Mouse (Mus musculus) bone marrow, adult 2 months (tissue): ENCODE measurements around the gene Myo19. TPM values are rescaled to one million over a fixed set of nuclear protein-coding genes. Genes with fewer than 3 reads are reported as not detected.

Source experiments
- H3K27ac ChIP-seq: fragments of 200-500 bp; 2 replicates; pipeline ENCODE4 v1.5.1; 2012; ENCODE audit warnings: low read depth, mild to moderate bottlenecking, control low read depth, inconsistent platforms, low read length; ENCODE audit not compliant: control insufficient read depth, poor library complexity, insufficient read depth
- H3K4me1 ChIP-seq: fragments of 200-500 bp; 2 replicates; pipeline ENCODE4 v1.6.1; 2011; ENCODE audit warnings: low read length; ENCODE audit not compliant: control insufficient read depth, insufficient read depth
- H3K4me3 ChIP-seq: fragments of 200-500 bp; replicated peaks from 2 replicates; pipeline ENCODE3; 2011; ENCODE audit warnings: mild to moderate bottlenecking, low read depth, low read length, control low read depth; ENCODE audit not compliant: control insufficient read depth
- CTCF ChIP-seq: fragments of 200-500 bp; IDR thresholded peaks from 2 replicates; pipeline ENCODE4 v1.5.1; 2011; ENCODE audit warnings: low read length, control low read depth; ENCODE audit not compliant: control insufficient read depth, insufficient read depth
- POLR2A ChIP-seq: fragments of 200-500 bp; IDR thresholded peaks from 2 replicates; pipeline ENCODE4 v1.6.1; 2011; ENCODE audit warnings: low read depth, mild to moderate bottlenecking, control low read depth, low read length, borderline replicate concordance; ENCODE audit not compliant: control insufficient read depth
- WGBS: fragments of 180-500 bp; shearing (Covaris S2); methylation state at CpG from one replicate; pipeline ENCODE4 v1.1.7; 2018; 5-methylcytosine and 5-hydroxymethylcytosine counted together
- polyA plus RNA-seq: library from polyadenylated mRNA; stranded (reverse); fragments of >200 nt; gene quantifications from 2 replicates; pipeline ENCODE4 v1.2.4, GENCODE M21; 2011; ENCODE audit warnings: low replicate concordance; ENCODE audit not compliant: missing spikeins, insufficient read depth, insufficient read length

The Myo19 gene
- polyA plus RNA-seq, 1 experiment, result 8.1 TPM

DNA sequence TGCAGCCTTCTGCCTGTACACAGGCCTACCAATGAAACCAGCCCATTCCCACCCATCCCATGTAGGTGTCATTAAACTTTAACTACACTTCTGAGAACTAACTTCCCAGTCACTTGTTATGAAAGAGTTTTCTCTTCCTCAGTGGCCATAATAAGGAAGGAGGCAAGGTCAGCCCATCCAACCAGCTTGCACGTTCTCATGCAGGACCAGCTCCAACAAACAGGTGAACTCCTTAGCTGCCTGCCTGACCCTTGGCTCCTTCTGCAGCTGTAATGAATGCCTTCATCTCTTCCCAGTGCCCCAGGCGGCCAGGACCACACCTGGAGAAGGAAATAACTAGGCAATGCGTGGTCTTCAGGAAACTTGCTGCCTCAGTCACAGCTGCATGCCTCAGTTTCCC, 65.9 kb downstream of the Myo19 start:
- no peak overlapping the region for H3K27ac ChIP-seq
- TF ChIP-seq POLR2A, result no peak
- H3K4me1 ChIP-seq, result peaks cover 3% of the 10 kb centered on the region
- WGBS, result 58% methylated on average over 3 of the region's 3 CpGs
- H3K4me3 ChIP-seq, result no peak overlapping the region

DNA sequence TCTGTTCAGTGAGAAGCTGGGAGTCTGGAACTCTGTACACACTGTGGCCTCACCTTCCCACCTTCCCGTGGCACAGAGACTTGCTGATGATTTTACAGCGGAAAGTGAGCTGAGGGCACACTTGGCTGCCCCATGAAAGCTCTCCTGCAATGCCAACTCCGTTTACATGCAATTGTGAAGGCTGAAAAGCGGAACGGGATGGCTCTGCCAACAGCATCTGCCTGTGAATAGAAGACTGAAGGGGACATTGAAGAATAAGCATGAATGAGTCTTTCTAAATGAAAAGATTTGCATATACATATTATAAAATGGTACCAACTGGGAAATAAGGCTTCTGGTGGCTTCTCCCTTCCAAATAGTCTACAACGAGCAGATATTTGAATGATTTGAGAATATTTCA, 67.3 kb downstream of the Myo19 start:
- TF ChIP-seq CTCF (no peak), POLR2A (no peak)
- no peak overlapping the region for H3K4me3 ChIP-seq
- WGBS, result 71% methylated on average over 6 of the region's 6 CpGs
- no peak overlapping the region for H3K27ac ChIP-seq
- H3K4me1 ChIP-seq, result peaks cover 3% of the 10 kb centered on the region

DNA sequence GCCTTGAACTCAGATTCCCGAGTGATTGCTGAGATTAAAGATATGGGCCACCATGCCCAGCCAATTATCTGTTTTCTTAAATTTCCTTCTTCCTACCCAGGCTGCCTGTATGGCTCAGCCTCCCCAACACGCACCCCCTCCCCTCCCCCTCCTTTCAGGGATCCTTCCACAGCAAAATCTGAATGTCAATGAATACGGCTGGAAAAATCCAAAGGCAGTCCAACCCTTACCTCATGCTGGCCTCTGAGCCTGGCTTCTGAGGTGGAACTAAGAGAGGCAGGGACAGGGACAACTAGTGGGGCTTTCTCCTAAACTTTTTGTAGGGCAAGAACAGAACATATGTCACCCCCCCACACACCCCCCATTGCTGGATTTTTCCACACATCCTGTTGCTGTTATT, 68.2 kb downstream of the Myo19 start:
- 62% methylated on average over 3 of the region's 3 CpGs for whole genome bisulfite sequencing
- no peak overlapping the region for H3K4me3 ChIP-seq
- TF ChIP-seq POLR2A (no peak), CTCF (no peak)

DNA sequence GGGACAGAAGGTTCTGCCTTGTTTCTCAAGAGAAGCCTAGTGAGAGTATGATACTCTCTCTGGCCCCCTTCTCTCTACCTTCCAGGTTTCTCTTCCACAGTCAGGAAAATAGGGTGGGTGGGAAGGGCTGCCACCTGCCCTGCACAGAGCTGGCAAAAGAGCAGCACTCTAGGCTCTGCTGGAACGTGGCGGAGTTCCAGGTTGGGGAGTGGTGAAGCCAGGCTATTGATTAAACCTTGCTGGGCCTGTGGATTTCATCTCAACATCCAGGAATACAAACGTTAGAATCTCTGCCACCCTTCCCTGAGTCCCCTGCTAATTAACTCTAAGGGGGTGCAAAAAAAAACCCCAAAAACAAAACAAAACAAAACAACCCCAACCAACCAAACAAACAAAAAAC, 68.6 kb downstream of the Myo19 start:
- no peak overlapping the region for H3K4me3 ChIP-seq
- H3K4me1 ChIP-seq, result peaks cover 3% of the 10 kb centered on the region
- 54% methylated on average over 3 of the region's 3 CpGs for WGBS
- no peak overlapping the region for H3K27ac ChIP-seq
- no peak for TF ChIP-seq CTCF
- no peak for TF ChIP-seq POLR2A

More for the DNA sequence above, 68.2 kb downstream of the Myo19 start:
- no peak overlapping the region for H3K27ac ChIP-seq
- H3K4me1 ChIP-seq, result peaks cover 3% of the 10 kb centered on the region

DNA sequence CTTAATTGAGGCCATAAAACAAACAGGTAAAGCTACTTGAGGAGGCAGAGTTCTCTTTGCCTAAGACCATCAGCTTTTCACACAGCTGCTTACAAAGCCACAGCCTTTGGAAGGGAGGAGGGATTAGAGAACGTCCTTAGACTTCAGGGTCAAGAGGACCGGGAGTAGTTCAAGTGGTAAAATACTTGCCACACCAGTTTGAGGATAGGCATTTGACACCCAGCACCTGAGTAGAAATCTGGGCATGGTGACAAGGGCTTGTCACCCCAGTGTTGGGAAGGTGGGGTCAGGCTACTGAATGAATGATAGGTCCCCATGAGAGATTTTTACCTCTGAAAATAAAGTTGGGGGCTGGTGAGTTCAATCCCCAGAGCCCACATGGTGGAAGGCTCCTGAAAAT, 72.7 kb downstream of the Myo19 start:
- WGBS, result 49% methylated on average over 2 of the region's 2 CpGs
- TF ChIP-seq POLR2A, result no peak
- H3K27ac ChIP-seq, result no peak overlapping the region
- H3K4me1 ChIP-seq, result peaks cover 1% of the 10 kb centered on the region; the same call in 1 of the 2 replicates
- H3K4me3 ChIP-seq, result no peak overlapping the region

DNA sequence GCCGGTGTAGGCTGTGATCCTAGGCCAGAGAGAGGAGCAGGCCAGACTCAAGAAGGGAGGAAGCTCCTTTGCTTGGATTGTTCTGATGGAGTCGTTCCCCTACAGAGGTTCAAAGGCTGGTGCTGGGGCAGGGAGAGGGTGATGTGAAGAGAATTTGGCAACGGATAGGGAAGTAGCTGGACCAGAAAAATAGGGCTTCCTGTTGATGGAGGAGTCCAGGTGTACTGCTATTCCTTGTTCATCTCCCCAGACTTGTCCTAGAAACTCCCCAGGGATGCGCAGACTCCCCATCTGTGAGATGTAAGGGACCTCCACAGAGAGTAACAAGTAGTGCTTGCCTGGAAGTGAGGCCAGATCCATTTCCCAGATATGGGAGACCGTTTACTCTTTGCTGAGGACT, 76.5 kb downstream of the Myo19 start:
- 21% methylated on average over 5 of the region's 5 CpGs for WGBS
- H3K27ac ChIP-seq, result no peak overlapping the region
- H3K4me3 ChIP-seq, result no peak overlapping the region
- TF ChIP-seq CTCF, result no peak
- no peak for TF ChIP-seq POLR2A
- no peaks in the 10 kb centered on the region for H3K4me1 ChIP-seq

DNA sequence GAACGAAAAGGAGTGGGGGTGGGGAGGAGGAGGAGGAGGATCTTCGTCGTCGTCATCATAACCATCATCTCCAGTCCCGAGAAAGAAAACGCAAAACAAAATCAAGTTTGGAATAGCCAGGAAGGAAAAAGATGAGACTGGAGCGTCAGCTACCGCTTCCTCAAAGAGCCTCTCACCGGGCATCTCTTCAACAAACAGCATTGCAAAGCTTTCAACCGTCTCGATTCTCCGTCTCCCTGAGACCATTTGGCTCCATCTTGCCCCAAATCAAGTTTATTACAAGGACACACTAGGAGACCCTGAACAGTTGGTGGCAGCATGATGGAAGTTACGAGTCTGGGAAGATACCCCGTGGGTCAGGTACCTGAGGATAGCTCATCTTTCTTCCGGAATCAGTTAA, 77.2 kb downstream of the Myo19 start:
- Histone ChIP-seq H3K4me3 (no peak overlapping the region), H3K27ac (no peak overlapping the region), H3K4me1 (no peaks in the 10 kb centered on the region)
- TF ChIP-seq POLR2A, result no peak
- TF ChIP-seq CTCF, result no peak
- WGBS, result 8% methylated on average over 15 of the region's 15 CpGs

DNA sequence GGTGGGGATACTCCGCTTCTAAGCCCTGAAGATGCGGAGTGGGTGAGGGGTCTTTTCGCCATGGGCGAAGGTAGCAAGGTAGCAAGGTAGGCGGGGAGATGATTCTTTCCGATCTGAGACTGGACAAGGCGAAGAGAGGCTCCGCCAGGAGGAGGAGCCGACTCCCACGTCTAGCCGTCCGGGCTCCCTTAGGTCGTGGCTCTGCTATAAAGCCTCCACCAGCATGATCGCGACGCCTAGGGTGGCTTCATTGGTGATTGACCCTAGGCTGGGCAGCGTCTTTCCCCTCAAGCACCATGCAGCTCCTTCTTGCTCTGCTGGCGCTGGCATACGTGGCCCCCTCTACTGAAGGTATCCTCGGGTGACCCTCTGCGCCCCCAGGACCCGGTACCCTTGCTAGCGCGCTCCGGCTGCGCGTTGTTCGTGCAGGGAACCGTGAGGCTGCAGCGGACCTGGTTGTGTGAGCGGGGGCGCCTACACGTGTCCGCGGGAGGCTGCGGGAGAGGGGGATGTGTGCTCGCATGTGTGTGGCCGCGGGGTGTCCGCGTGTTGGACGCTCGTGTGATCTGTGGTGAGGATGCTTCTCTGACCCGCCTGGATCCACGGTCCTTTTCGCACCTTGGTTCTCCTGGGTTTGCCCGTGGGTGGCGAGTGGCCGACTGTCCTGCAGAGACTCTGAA, 77.8 kb downstream of the Myo19 start, which contains the start of gene Car4:
Gene Car4, plus strand, starts transcription at position 196 of the 680 bp plus-strand sequence.
- Histone ChIP-seq H3K4me3 (no peak within 1 kb of the TSS), H3K27ac (no peak within 1 kb of the TSS), H3K4me1 (no peaks in the 10 kb centered on the region)
- TF ChIP-seq CTCF, result no peak
- WGBS, result 7% methylated on average over 49 of the region's 49 CpGs

DNA sequence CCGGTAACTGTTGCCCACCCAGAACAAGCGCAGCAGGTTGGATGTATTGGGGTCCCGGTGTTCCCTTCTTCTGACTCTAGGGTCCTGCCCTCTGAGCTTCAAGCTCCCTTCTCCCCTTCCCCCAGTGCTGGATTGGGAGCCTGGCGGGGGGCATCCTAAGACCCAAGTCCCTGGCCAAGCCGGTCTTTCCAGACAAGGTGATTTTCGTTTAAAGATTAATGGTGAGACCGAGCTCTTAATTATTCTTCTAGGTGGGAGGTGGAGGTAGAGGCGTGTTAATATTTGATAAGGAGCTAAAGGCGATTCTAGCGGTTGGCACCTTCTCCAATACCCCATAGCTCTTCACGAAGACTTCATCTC, 78.3 kb downstream of the Myo19 start:
- TF ChIP-seq POLR2A (no peak), CTCF (no peak)
- Histone ChIP-seq H3K4me3 (no peak overlapping the region), H3K4me1 (no peaks in the 10 kb centered on the region)

More for the DNA sequence above, 78.3 kb downstream of the Myo19 start:
- WGBS, result 10% methylated on average over 11 of the region's 11 CpGs
- H3K27ac ChIP-seq, result no peak overlapping the region
